In genomic region chr3:146380874-146381273, GRCm38 (mm10) we compare ENCODE assay signal across 22 mouse cellular contexts.
"Had no signal": no experiment of that assay in that cellular context is flagged by ENCODE, and none has a peak within 500 bp of the region (broad histone marks: within the 10 kb centered on the region; RNA-seq: fewer than 3 reads in every experiment).

No protein-coding gene starts in this region.

- H3K27ac ChIP-seq: kidney, postnatal 0 days; layer of hippocampus, adult 2 months; limb, embryonic 12.5 days; limb, embryonic 15.5 days; midbrain, embryonic 13.5 days; neural tube, embryonic 13.5 days; stomach, embryonic 15.5 days had no signal

- DNase-seq: kidney, adult 2 months; kidney, postnatal 25 days; layer of hippocampus, adult 9-11 months; left cerebral cortex, postnatal 4 days; lung, adult 2 months; lung, postnatal 14 days; lung, postnatal 4 days; right cerebral cortex, postnatal 25 days; spleen, adult 18-20 months; thymus, adult 18-20 months; thymus, postnatal 36 days had no signal

- H3K9me3 ChIP-seq: limb, embryonic 15.5 days; liver, embryonic 15.5 days; neural tube, embryonic 13.5 days; stomach, embryonic 15.5 days had no signal

- H3K4me3 ChIP-seq: layer of hippocampus, adult 2 months; limb, embryonic 12.5 days; limb, embryonic 15.5 days; liver, embryonic 15.5 days; midbrain, embryonic 13.5 days; myocyte; neural tube, embryonic 13.5 days; stomach, embryonic 15.5 days had no signal

- H3K27me3 ChIP-seq: limb, embryonic 12.5 days; limb, embryonic 15.5 days; liver, embryonic 15.5 days; stomach, embryonic 15.5 days had no signal

- ATAC-seq: midbrain, embryonic 16.5 days had no signal

- H3K4me2 ChIP-seq: limb, embryonic 12.5 days; limb, embryonic 15.5 days; liver, embryonic 11.5 days; liver, embryonic 15.5 days; midbrain, embryonic 13.5 days; neural tube, embryonic 13.5 days; stomach, embryonic 15.5 days had no signal

- H3K4me1 ChIP-seq: limb, embryonic 12.5 days; limb, embryonic 15.5 days; stomach, embryonic 15.5 days had no signal

- H3K9ac ChIP-seq: limb, embryonic 12.5 days; limb, embryonic 15.5 days; liver, embryonic 15.5 days; midbrain, embryonic 13.5 days; neural tube, embryonic 13.5 days; stomach, embryonic 15.5 days had no signal

- H3K36me3 ChIP-seq: limb, embryonic 12.5 days; limb, embryonic 15.5 days; liver, embryonic 15.5 days; midbrain, embryonic 13.5 days; neural tube, embryonic 13.5 days; stomach, embryonic 15.5 days had no signal
